Mouse (Mus musculus): Measurements from ENCODE around the gene Pcsk1n. TPM values are rescaled to one million over a fixed set of nuclear protein-coding genes. Genes with fewer than 3 reads are reported as not detected.

The Pcsk1n gene
- total RNA-seq, 2 experiments from 2014 or later, result not detected

- DNase-seq, result no peak
- intact Hi-C loops (cut with DNase I), result no loop called here
Measured at GRCm38 (mm10) chrX:7937667-7938066, 18.0 kb downstream of the Pcsk1n start.

GRCm38 (mm10) chrX:7945618-7946017, 26.0 kb downstream of the Pcsk1n start:
- no peak for DNase-seq
- intact Hi-C loops (cut with DNase I), result no loop called here

GRCm38 (mm10) chrX:7947108-7947899, 27.7 kb downstream of the Pcsk1n start, which contains the start of gene Hdac6:
TSS of gene Hdac6 (minus strand) at chrX:7947889.
- DNase-seq, result no peak
- intact Hi-C loops (cut with DNase I), result no loop called here

- DNase-seq, result peak; percentile 86 to 90
- intact Hi-C loops (cut with DNase I), result no loop called here
Measured at GRCm38 (mm10) chrX:7947900-7948492, 28.4 kb downstream of the Pcsk1n start.

- DNase-seq, result no peak
- intact Hi-C loops (cut with DNase I), result no loop called here
Measured at GRCm38 (mm10) chrX:7950091-7950490, 30.5 kb downstream of the Pcsk1n start.

GRCm38 (mm10) chrX:7958868-7959267, 39.2 kb downstream of the Pcsk1n start:
- no peak for DNase-seq
- intact Hi-C loops (cut with DNase I), result no loop called here

GRCm38 (mm10) chrX:7963829-7964626, 44.4 kb downstream of the Pcsk1n start:
- intact Hi-C loops (cut with DNase I), result no loop called here
- no peak for DNase-seq

GRCm38 (mm10) chrX:7966161-7966560, 46.5 kb downstream of the Pcsk1n start:
- no peak for DNase-seq
- intact Hi-C loops (cut with DNase I), result no loop called here

GRCm38 (mm10) chrX:7967596-7968201, 48.1 kb downstream of the Pcsk1n start:
- no peak for DNase-seq
- intact Hi-C loops (cut with DNase I), result no loop called here

- DNase-seq, result no peak
- intact Hi-C loops (cut with DNase I), result no loop called here
Measured at GRCm38 (mm10) chrX:7968226-7968625, 48.6 kb downstream of the Pcsk1n start.

- no peak for DNase-seq
- intact Hi-C loops (cut with DNase I), result no loop called here
Measured at GRCm38 (mm10) chrX:7968899-7969298, 49.3 kb downstream of the Pcsk1n start.

- intact Hi-C loops (cut with DNase I), result no loop called here
- no peak for DNase-seq
Measured at GRCm38 (mm10) chrX:7971292-7971691, 51.7 kb downstream of the Pcsk1n start.

Other genes starting within 250 kb of the Pcsk1n start
- 10 to 100 TPM; 28.0 to 43.2 TPM for gene Plp2, start 248.4 kb upstream of the Pcsk1n start, total RNA-seq (2021)
- 10 to 100 TPM; 18.8 to 20.6 TPM for gene Magix, start 238.6 kb upstream of the Pcsk1n start, total RNA-seq (2021)
- gene Gpkow, start 222.7 kb upstream of the Pcsk1n start, total RNA-seq (2021), result 10 to 100 TPM; 11.2 to 12.9 TPM
- 10 to 100 TPM; 27.2 to 32.0 TPM for gene Wdr45, start 205.5 kb upstream of the Pcsk1n start, total RNA-seq (2021)
- gene Gm45208, start 197.6 kb upstream of the Pcsk1n start, total RNA-seq (2021), result not detected
- gene Praf2, start 191.4 kb upstream of the Pcsk1n start, total RNA-seq (2021), result 1 to 10 TPM; 3.8 to 4.9 TPM
- gene Ccdc120, start 168.9 kb upstream of the Pcsk1n start, total RNA-seq (2021), result 1 to 10 TPM in 1 of 2 experiments, under 1 TPM in 1; 0.81 to 1.2 TPM
- gene Tfe3, start 157.3 kb upstream of the Pcsk1n start, total RNA-seq (2021), result 1 to 10 TPM; 8.0 to 8.1 TPM
- 10 to 100 TPM; 17.3 to 19.2 TPM for gene Gripap1, start 130.1 kb upstream of the Pcsk1n start, total RNA-seq (2021)
- gene Kcnd1, start 97.5 kb upstream of the Pcsk1n start, total RNA-seq (2021), result under 1 TPM; 0.15 to 0.20 TPM
- 10 to 100 TPM; 14.6 to 16.6 TPM for gene Otud5, start 78.5 kb upstream of the Pcsk1n start, total RNA-seq (2021)
- gene Pim2, start 41.6 kb upstream of the Pcsk1n start, total RNA-seq (2021), result 1 to 10 TPM in 1 of 2 experiments, under 1 TPM in 1; 0.99 to 1.8 TPM
- 1 to 10 TPM; 8.4 to 8.8 TPM for gene Slc35a2, start 35.8 kb upstream of the Pcsk1n start, total RNA-seq (2021)
- gene Pqbp1, start 20.6 kb upstream of the Pcsk1n start, total RNA-seq (2021), result 10 to 100 TPM; 21.2 to 22.0 TPM
- 10 to 100 TPM; 35.3 to 39.1 TPM for gene Timm17b, start 20.5 kb upstream of the Pcsk1n start, total RNA-seq (2021)
- not detected for gene Gm10491, start 12.0 kb upstream of the Pcsk1n start, total RNA-seq (2021)
- gene Gm10490, start 10.3 kb upstream of the Pcsk1n start, total RNA-seq (2021), result not detected
- gene Eras, start 8.8 kb downstream of the Pcsk1n start, total RNA-seq (2021), result not detected
- gene Hdac6, start 28.1 kb downstream of the Pcsk1n start, total RNA-seq (2021), result 1 to 10 TPM; 4.3 to 4.9 TPM
- not detected for gene Gata1, start 58.2 kb downstream of the Pcsk1n start, total RNA-seq (2021)
- gene Glod5, start 98.7 kb downstream of the Pcsk1n start, total RNA-seq (2021), result not detected
- gene Suv39h1, start 154.9 kb downstream of the Pcsk1n start, total RNA-seq (2021), result 1 to 10 TPM; 3.9 to 5.7 TPM
- gene Was, start 170.7 kb downstream of the Pcsk1n start, total RNA-seq (2021), result under 1 TPM; 0.39 to 0.64 TPM
- gene Wdr13, start 213.1 kb downstream of the Pcsk1n start, total RNA-seq (2021), result 10 to 100 TPM; 12.3 TPM
- gene Rbm3, start 226.1 kb downstream of the Pcsk1n start, total RNA-seq (2021), result 10 to 100 TPM; 56.4 to 78.2 TPM

All from gastrocnemius, postnatal 36 days (tissue).